Mouse (Mus musculus): ENCODE measurements around the gene Akr1c18. TPM values are rescaled to one million over a fixed set of nuclear protein-coding genes. Genes with fewer than 3 reads are reported as not detected.
"Not testable (repeated sequence)": the region's sequence is repeated elsewhere in the genome, so short reads cannot be mapped to it uniquely, and the experiment has no call there.

Akr1c18 gene
- polyA plus RNA-seq, 1 experiment: 0.44 TPM

GRCm38 (mm10) chr13:4131721-4132120 lies 18.7 kb downstream of the Akr1c18 start:
- Histone ChIP-seq H3K27me3 (ENCODE audit: control insufficient read depth, insufficient read depth, low read length) (no peaks in the 10 kb centered on the region), H3K4me3 (ENCODE audit: control insufficient read depth, insufficient read depth, low read length) (no peak overlapping the region), H3K4me1 (replicated peaks; ENCODE audit: control insufficient read depth, insufficient read depth, low read length) (no peaks in the 10 kb centered on the region), H3K36me3 (ENCODE audit: control insufficient read depth, insufficient read depth, low read length) (no peaks in the 10 kb centered on the region), H3K27ac (ENCODE audit: control insufficient read depth, insufficient read depth, low read length) (no peak overlapping the region)
- TF ChIP-seq POLR2A (IDR thresholded peaks at IDR 0.05; ENCODE audit: control insufficient read depth, extremely low read depth, insufficient read depth, low read length, poor library complexity) (no peak), CTCF (IDR thresholded peaks at IDR 0.05; ENCODE audit: borderline replicate concordance, control insufficient read depth, extremely low read depth, insufficient read depth, low read length, poor library complexity) (no peak)
- no peak for DNase-seq
- WGBS: 77% methylated on average over 3 of the region's 3 CpGs

- no peak for TF ChIP-seq CTCF (IDR thresholded peaks at IDR 0.05; ENCODE audit: borderline replicate concordance, control insufficient read depth, extremely low read depth, insufficient read depth, low read length, poor library complexity)
- no peak for TF ChIP-seq POLR2A (IDR thresholded peaks at IDR 0.05; ENCODE audit: control insufficient read depth, extremely low read depth, insufficient read depth, low read length, poor library complexity)
- H3K36me3 ChIP-seq (ENCODE audit: control insufficient read depth, insufficient read depth, low read length): no peaks in the 10 kb centered on the region
- H3K4me3 ChIP-seq (ENCODE audit: control insufficient read depth, insufficient read depth, low read length): no peak overlapping the region
- no peak for DNase-seq
- 92% methylated on average over 1 of the region's 1 CpGs for WGBS
- H3K4me1 ChIP-seq (replicated peaks; ENCODE audit: control insufficient read depth, insufficient read depth, low read length): no peaks in the 10 kb centered on the region
- no peaks in the 10 kb centered on the region for H3K27me3 ChIP-seq (ENCODE audit: control insufficient read depth, insufficient read depth, low read length)
- no peak overlapping the region for H3K27ac ChIP-seq (ENCODE audit: control insufficient read depth, insufficient read depth, low read length)
Measured at GRCm38 (mm10) chr13:4131317-4131716, 19.1 kb downstream of the Akr1c18 start.

GRCm38 (mm10) chr13:4129100-4129499 lies 21.4 kb downstream of the Akr1c18 start:
- H3K36me3 ChIP-seq (ENCODE audit: control insufficient read depth, insufficient read depth, low read length): no peaks in the 10 kb centered on the region
- H3K27ac ChIP-seq (ENCODE audit: control insufficient read depth, insufficient read depth, low read length): no peak overlapping the region
- peak; percentile 4 for DNase-seq
- H3K27me3 ChIP-seq (ENCODE audit: control insufficient read depth, insufficient read depth, low read length): no peaks in the 10 kb centered on the region
- no peaks in the 10 kb centered on the region for H3K4me1 ChIP-seq (replicated peaks; ENCODE audit: control insufficient read depth, insufficient read depth, low read length)
- no peak overlapping the region for H3K4me3 ChIP-seq (ENCODE audit: control insufficient read depth, insufficient read depth, low read length)
- no peak for TF ChIP-seq CTCF (IDR thresholded peaks at IDR 0.05; ENCODE audit: borderline replicate concordance, control insufficient read depth, extremely low read depth, insufficient read depth, low read length, poor library complexity)
- TF ChIP-seq POLR2A (IDR thresholded peaks at IDR 0.05; ENCODE audit: control insufficient read depth, extremely low read depth, insufficient read depth, low read length, poor library complexity): no peak
- 30% methylated on average over 5 of the region's 5 CpGs for WGBS

GRCm38 (mm10) chr13:4125846-4126245 lies 24.6 kb downstream of the Akr1c18 start:
- H3K27me3 ChIP-seq (ENCODE audit: control insufficient read depth, insufficient read depth, low read length); H3K27ac ChIP-seq (ENCODE audit: control insufficient read depth, insufficient read depth, low read length); H3K4me3 ChIP-seq (ENCODE audit: control insufficient read depth, insufficient read depth, low read length); H3K4me1 ChIP-seq (replicated peaks; ENCODE audit: control insufficient read depth, insufficient read depth, low read length); DNase-seq; H3K36me3 ChIP-seq (ENCODE audit: control insufficient read depth, insufficient read depth, low read length): not testable (repeated sequence)
- WGBS: 100% methylated on average over 1 of the region's 1 CpGs

GRCm38 (mm10) chr13:4124471-4124870 lies 26.0 kb downstream of the Akr1c18 start:
- not testable (repeated sequence) for H3K27me3 ChIP-seq (ENCODE audit: control insufficient read depth, insufficient read depth, low read length); H3K36me3 ChIP-seq (ENCODE audit: control insufficient read depth, insufficient read depth, low read length); DNase-seq; H3K27ac ChIP-seq (ENCODE audit: control insufficient read depth, insufficient read depth, low read length); H3K4me3 ChIP-seq (ENCODE audit: control insufficient read depth, insufficient read depth, low read length); H3K4me1 ChIP-seq (replicated peaks; ENCODE audit: control insufficient read depth, insufficient read depth, low read length)
- 93% methylated on average over 6 of the region's 6 CpGs for WGBS

GRCm38 (mm10) chr13:4123146-4123545 lies 27.3 kb downstream of the Akr1c18 start:
- no peaks in the 10 kb centered on the region for H3K27me3 ChIP-seq (ENCODE audit: control insufficient read depth, insufficient read depth, low read length)
- no peak overlapping the region for H3K27ac ChIP-seq (ENCODE audit: control insufficient read depth, insufficient read depth, low read length)
- H3K4me3 ChIP-seq (ENCODE audit: control insufficient read depth, insufficient read depth, low read length): no peak overlapping the region
- WGBS: 91% methylated on average over 7 of the region's 7 CpGs
- no peaks in the 10 kb centered on the region for H3K36me3 ChIP-seq (ENCODE audit: control insufficient read depth, insufficient read depth, low read length)
- H3K4me1 ChIP-seq (replicated peaks; ENCODE audit: control insufficient read depth, insufficient read depth, low read length): no peaks in the 10 kb centered on the region
- DNase-seq: no peak
- no peak for TF ChIP-seq CTCF (IDR thresholded peaks at IDR 0.05; ENCODE audit: borderline replicate concordance, control insufficient read depth, extremely low read depth, insufficient read depth, low read length, poor library complexity)
- no peak for TF ChIP-seq POLR2A (IDR thresholded peaks at IDR 0.05; ENCODE audit: control insufficient read depth, extremely low read depth, insufficient read depth, low read length, poor library complexity)

GRCm38 (mm10) chr13:4119181-4119904 lies 31.1 kb downstream of the Akr1c18 start:
- Histone ChIP-seq H3K4me1 (replicated peaks; ENCODE audit: control insufficient read depth, insufficient read depth, low read length) (no peaks in the 10 kb centered on the region), H3K4me3 (ENCODE audit: control insufficient read depth, insufficient read depth, low read length) (no peak overlapping the region), H3K36me3 (ENCODE audit: control insufficient read depth, insufficient read depth, low read length) (no peaks in the 10 kb centered on the region), H3K27ac (ENCODE audit: control insufficient read depth, insufficient read depth, low read length) (no peak overlapping the region), H3K27me3 (ENCODE audit: control insufficient read depth, insufficient read depth, low read length) (no peaks in the 10 kb centered on the region)
- 83% methylated on average over 2 of the region's 2 CpGs for WGBS
- no peak for DNase-seq
- TF ChIP-seq CTCF (IDR thresholded peaks at IDR 0.05; ENCODE audit: borderline replicate concordance, control insufficient read depth, extremely low read depth, insufficient read depth, low read length, poor library complexity): no peak
- TF ChIP-seq POLR2A (IDR thresholded peaks at IDR 0.05; ENCODE audit: control insufficient read depth, extremely low read depth, insufficient read depth, low read length, poor library complexity): no peak

Measured in thymus, adult 2 months (tissue).